Mouse (Mus musculus): Measurements from ENCODE around the gene Olfr394. TPM values are rescaled to one million over a fixed set of nuclear protein-coding genes. Genes with fewer than 3 reads are reported as not detected.
"Not testable (repeated sequence)": the region's sequence is repeated elsewhere in the genome, so short reads cannot be mapped to it uniquely, and the experiment has no call there.

Olfr394 gene
- polyA plus RNA-seq (2012; rRNA removed) = not detected in 2 replicates

GRCm38 (mm10) chr11:73890671-73891070, at the start of gene Olfr394:
Gene Olfr394 (minus strand): TSS chr11:73890771.
- H3K4me3 ChIP-seq (ENCODE audit: low read depth, low read length) = no peak within 1 kb of the TSS
- no peak for TF ChIP-seq POLR2A (IDR thresholded peaks at IDR 0.05; ENCODE audit: low read depth, low read length)
- no peak for TF ChIP-seq CTCF (IDR thresholded peaks at IDR 0.05; ENCODE audit: extremely low read depth, insufficient read length, insufficient replicate concordance, low read depth, low read length)
- no peaks in the 10 kb centered on the region for H3K27me3 ChIP-seq (ENCODE audit: control insufficient read depth, insufficient read depth, low read length)
- WGBS = 85% methylated on average over 1 of the region's 1 CpGs
- H3K27ac ChIP-seq (ENCODE audit: insufficient read depth, low read depth, low read length) = no peak within 1 kb of the TSS
- H3K36me3 ChIP-seq (ENCODE audit: control insufficient read depth, insufficient read depth, low read length) = no peaks in the 10 kb centered on the region
- H3K4me1 ChIP-seq (ENCODE audit: control insufficient read depth, insufficient read depth, insufficient read length, low read length) = no peaks in the 10 kb centered on the region

- no peak within 1 kb of the TSS for H3K4me3 ChIP-seq (ENCODE audit: low read depth, low read length)
- H3K27me3 ChIP-seq (ENCODE audit: control insufficient read depth, insufficient read depth, low read length) = no peaks in the 10 kb centered on the region
- TF ChIP-seq CTCF (IDR thresholded peaks at IDR 0.05; ENCODE audit: extremely low read depth, insufficient read length, insufficient replicate concordance, low read depth, low read length) (no peak), POLR2A (IDR thresholded peaks at IDR 0.05; ENCODE audit: low read depth, low read length) (no peak)
- no peaks in the 10 kb centered on the region for H3K36me3 ChIP-seq (ENCODE audit: control insufficient read depth, insufficient read depth, low read length)
- no peaks in the 10 kb centered on the region for H3K4me1 ChIP-seq (ENCODE audit: control insufficient read depth, insufficient read depth, insufficient read length, low read length)
- no peak within 1 kb of the TSS for H3K27ac ChIP-seq (ENCODE audit: insufficient read depth, low read depth, low read length)
Measured at GRCm38 (mm10) chr11:73936377-73936776, 45.8 kb upstream of the Olfr394 start, which contains the start of gene Olfr23. Gene Olfr23 (plus strand): TSS chr11:73936677.

DNA sequence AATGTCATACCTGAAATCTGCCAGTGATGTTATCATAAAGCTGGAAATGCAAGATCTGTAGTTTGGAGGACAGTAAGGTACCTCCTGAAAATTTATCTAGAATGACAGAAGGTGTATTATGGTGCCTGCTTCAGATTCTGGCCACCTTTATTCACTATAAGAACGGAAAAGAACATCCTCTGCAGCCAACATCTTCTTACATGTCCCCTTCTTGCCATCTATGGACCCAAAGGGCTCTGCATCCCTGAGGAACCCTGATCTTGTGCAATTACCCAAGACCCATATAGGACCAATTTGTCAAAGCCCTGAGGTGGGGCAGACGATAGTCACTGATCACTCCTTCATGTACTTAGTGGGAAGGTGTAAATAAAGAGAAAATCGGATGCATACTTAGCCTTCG, 18.6 kb upstream of the Olfr394 start, which contains the start of gene Olfr395:
Gene Olfr395 (minus strand): TSS at position 101 of the 400 bp plus-strand sequence.
- H3K4me3 ChIP-seq (ENCODE audit: low read depth, low read length); H3K36me3 ChIP-seq (ENCODE audit: control insufficient read depth, insufficient read depth, low read length); H3K27me3 ChIP-seq (ENCODE audit: control insufficient read depth, insufficient read depth, low read length); H3K4me1 ChIP-seq (ENCODE audit: control insufficient read depth, insufficient read depth, insufficient read length, low read length); H3K27ac ChIP-seq (ENCODE audit: insufficient read depth, low read depth, low read length): not testable (repeated sequence)
- WGBS = 70% methylated on average over 4 of the region's 4 CpGs

DNA sequence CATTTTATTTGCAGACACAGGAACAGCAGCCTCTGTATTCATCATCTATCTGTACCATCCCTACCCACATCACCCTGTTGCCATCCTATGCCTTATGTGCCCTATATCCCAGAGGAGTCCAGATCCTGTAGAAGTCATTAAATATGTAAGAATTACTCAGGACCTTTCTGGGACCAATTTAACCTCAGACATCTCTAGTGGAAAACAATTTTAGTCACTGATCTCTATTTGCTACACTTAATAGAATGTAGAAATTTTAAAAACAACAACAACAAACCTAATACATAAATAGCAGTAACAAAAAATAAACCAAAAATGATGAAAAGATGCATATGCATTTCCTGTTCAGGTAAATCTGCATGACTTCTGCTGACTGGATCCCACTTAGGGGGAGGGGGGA, 39.2 kb downstream of the Olfr394 start, which contains the start of gene Olfr393:
Gene Olfr393 (minus strand): TSS at position 101 of the 400 bp plus-strand sequence.
- H3K4me3 ChIP-seq (ENCODE audit: low read depth, low read length) = no peak within 1 kb of the TSS
- no peaks in the 10 kb centered on the region for H3K27me3 ChIP-seq (ENCODE audit: control insufficient read depth, insufficient read depth, low read length)
- TF ChIP-seq CTCF (IDR thresholded peaks at IDR 0.05; ENCODE audit: extremely low read depth, insufficient read length, insufficient replicate concordance, low read depth, low read length) = no peak
- TF ChIP-seq POLR2A (IDR thresholded peaks at IDR 0.05; ENCODE audit: low read depth, low read length) = no peak
- H3K27ac ChIP-seq (ENCODE audit: insufficient read depth, low read depth, low read length) = no peak within 1 kb of the TSS
- no peaks in the 10 kb centered on the region for H3K36me3 ChIP-seq (ENCODE audit: control insufficient read depth, insufficient read depth, low read length)
- H3K4me1 ChIP-seq (ENCODE audit: control insufficient read depth, insufficient read depth, insufficient read length, low read length) = no peaks in the 10 kb centered on the region

Other genes with a start within 250 kb of the Olfr394 start
- gene Zfp735, start 202.0 kb downstream of the Olfr394 start, polyA plus RNA-seq (2012; rRNA removed) = not detected in 2 replicates
- not detected in 2 replicates for gene Olfr389, start 110.1 kb downstream of the Olfr394 start, polyA plus RNA-seq (2012; rRNA removed)
- not detected in 2 replicates for gene Olfr390, start 107.8 kb downstream of the Olfr394 start, polyA plus RNA-seq (2012; rRNA removed)
- gene Olfr391-ps, start 87.7 kb downstream of the Olfr394 start, polyA plus RNA-seq (2012; rRNA removed) = not detected in 2 replicates
- gene Olfr392, start 73.7 kb downstream of the Olfr394 start, polyA plus RNA-seq (2012; rRNA removed) = not detected in 2 replicates
- gene Olfr393, start 39.3 kb downstream of the Olfr394 start, polyA plus RNA-seq (2012; rRNA removed) = not detected in 2 replicates
- gene Olfr395, start 18.5 kb upstream of the Olfr394 start, polyA plus RNA-seq (2012; rRNA removed) = not detected in 2 replicates
- gene Olfr23, start 45.9 kb upstream of the Olfr394 start, polyA plus RNA-seq (2012; rRNA removed) = not detected in 2 replicates
- not detected in 2 replicates for gene Olfr397, start 70.0 kb upstream of the Olfr394 start, polyA plus RNA-seq (2012; rRNA removed)
- gene Olfr398, start 99.6 kb upstream of the Olfr394 start, polyA plus RNA-seq (2012; rRNA removed) = not detected in 2 replicates
- not detected in 2 replicates for gene Olfr139, start 165.8 kb upstream of the Olfr394 start, polyA plus RNA-seq (2012; rRNA removed)
- not detected in 2 replicates for gene Olfr399, start 165.8 kb upstream of the Olfr394 start, polyA plus RNA-seq (2012; rRNA removed)
- gene Zfp616, start 179.2 kb upstream of the Olfr394 start, polyA plus RNA-seq (2012; rRNA removed) = not detected in 2 replicates
- gene Olfr401, start 222.9 kb upstream of the Olfr394 start, polyA plus RNA-seq (2012; rRNA removed) = not detected in 2 replicates

All from small intestine, adult 2 months (tissue).